Mouse (Mus musculus): ENCODE measurements around the gene Kif13a.

Gene Kif13a

DNA sequence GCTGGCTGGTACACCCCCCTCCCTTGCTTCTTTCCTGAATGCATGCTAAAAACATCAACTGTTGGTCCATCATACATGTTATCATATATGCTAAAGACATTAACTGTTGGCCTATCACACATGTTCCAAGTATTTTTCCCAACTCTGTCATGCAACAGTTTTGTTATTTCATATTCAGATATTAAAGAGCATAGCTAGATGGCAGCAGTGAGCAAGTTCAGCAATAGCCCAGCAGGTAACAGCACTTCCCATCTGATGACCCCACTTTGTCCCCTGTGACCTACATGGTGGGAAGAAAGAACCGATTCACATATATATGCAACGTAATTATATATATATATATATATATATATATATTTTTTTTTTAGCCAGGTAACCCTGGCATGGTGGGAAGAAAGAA lies 91.1 kb downstream of the Kif13a start:
- DNase-seq (ENCODE audit: low read depth, low spot score) = peak; percentile 43

- DNase-seq (ENCODE audit: low read depth, low spot score) = no peak
These were observed 94.3 kb downstream of the Kif13a start for GRCm38 (mm10) chr13:46835351-46835750.

DNA sequence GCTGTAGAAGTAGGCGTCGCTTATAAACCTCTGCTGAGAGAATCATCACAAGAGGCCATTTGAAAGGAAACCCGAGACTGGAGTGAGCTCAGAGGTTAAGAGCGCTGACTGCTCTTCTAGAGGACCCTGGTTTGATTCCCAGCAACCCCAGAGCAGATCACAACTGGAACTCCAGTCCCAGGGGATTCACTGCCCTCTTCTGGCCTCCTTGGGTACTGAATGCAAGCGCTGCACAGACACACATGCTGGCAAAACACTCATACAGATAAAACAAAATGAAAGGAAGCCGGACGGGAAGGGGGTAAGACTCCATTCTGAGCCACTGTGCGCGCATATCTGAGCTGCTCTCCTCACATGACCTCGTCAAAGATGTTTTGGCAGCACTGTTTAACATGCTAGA lies 94.9 kb downstream of the Kif13a start:
- no peak for DNase-seq (ENCODE audit: low read depth, low spot score)

DNA sequence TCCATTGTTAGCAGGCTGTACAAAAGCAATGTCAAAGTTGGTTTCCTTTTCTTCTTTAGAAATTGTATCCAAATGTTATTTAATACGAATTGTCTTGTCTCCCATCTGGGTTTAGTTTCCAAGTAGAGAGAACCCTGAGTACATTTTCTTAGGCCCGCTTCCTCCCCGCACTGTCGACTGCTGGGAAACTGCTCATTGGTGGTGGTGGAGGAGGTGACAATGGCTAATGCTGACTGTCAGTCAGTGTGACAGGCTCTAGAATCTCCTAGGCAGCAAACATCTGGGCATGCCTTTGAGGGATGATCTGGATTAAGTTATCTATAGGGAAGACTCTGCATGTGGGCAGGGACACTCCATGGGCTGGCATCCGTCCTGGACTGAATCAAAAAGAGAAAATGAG lies 96.1 kb downstream of the Kif13a start:
- no peak for DNase-seq (ENCODE audit: low read depth, low spot score)

DNA sequence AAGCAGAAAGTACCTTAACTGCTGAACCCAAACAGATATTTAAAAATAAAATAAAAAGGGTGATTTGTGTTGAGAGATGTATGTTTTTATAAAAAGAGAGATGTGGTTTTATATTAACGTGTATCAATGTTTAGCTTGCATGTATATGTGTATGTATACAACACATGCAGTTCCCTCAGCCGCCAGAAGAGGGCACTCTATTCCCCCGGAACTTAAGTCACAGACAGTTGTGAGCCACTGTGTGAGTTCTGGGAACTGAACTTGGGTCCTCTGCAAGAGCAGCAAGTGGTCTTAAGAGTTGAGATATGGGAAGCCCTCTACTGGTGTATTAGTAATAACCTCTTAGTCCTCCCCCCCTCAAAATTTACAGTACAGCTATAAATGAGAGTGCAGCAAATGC lies 96.7 kb downstream of the Kif13a start:
- no peak for DNase-seq (ENCODE audit: low read depth, low spot score)

GRCm38 (mm10) chr13:46823271-46823670 lies 106.4 kb downstream of the Kif13a start:
- no peak for DNase-seq (ENCODE audit: low read depth, low spot score)

- DNase-seq (ENCODE audit: low read depth, low spot score) = no peak
These were observed 107.5 kb downstream of the Kif13a start for GRCm38 (mm10) chr13:46822200-46822599.

GRCm38 (mm10) chr13:46819729-46820223 lies 109.9 kb downstream of the Kif13a start:
- no peak for DNase-seq (ENCODE audit: low read depth, low spot score)

- no peak for DNase-seq (ENCODE audit: low read depth, low spot score)
These were observed 110.4 kb downstream of the Kif13a start for GRCm38 (mm10) chr13:46819202-46819728.

DNA sequence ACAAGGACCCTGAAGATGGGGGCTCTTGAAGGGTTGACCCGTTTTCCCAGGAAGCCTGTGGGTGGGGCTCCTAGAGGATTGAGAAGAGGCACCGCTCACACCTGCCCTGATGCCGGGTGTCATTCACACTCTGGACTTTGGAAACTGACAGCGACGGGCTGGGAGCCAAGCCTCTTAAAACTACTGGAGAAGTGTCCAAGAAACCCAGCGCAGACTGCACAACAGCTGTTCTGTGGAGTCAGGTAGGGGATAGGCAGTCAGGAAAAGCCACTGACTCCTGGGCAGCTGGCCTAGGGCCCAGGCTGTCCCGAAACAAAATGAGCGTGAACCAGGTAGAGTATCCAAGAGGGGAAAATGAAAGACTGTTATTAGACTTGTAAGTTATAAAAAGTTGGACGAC lies 111.3 kb downstream of the Kif13a start:
- DNase-seq (ENCODE audit: low read depth, low spot score) = no peak

DNA sequence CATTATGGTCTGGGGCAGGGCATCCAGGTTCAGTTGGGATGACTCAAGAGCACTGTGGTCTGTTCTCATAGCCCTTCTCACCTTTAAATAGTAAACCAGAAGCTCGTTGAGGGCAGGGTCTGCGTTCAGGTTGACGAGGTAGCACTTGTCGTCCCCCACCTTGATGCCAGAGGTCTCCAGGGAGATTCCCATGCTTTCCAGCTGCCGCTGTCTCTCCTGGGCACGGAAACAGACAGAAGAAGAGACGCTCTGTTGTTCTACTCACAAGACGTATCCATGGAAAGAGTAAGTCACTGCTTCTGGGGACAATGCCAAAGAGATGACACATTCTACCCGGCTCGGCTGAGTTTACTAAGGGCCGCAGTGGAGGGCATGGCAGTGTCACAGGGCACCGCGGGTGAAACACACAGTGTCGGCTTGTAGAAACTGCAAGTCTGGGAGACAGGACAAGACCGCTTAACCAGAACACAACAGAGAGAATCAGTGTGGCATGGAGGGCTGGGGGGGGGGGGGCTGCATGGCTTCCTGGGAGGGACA lies 117.0 kb downstream of the Kif13a start:
- no peak for DNase-seq (ENCODE audit: low read depth, low spot score)

DNA sequence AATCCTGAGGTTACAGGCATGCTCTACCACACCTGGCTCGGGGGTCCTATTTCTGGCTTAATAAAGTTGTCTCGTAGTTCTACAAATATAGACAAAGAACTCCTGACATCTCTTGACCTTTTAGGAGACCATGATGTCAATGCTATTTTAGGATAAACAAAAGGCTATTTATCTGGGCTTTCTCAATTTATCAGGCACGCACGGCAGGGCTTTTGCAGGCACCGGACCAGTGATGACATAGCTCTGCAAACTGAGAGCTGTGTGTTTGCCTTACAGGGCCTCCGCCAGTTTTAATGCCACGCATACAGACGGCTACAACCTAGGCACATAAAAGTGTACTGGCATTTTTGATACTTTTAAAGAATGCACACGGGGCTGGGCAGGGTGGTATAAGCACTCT lies 118.0 kb downstream of the Kif13a start:
- DNase-seq (ENCODE audit: low read depth, low spot score) = no peak

GRCm38 (mm10) chr13:46810613-46811012 lies 119.1 kb downstream of the Kif13a start:
- no peak for DNase-seq (ENCODE audit: low read depth, low spot score)

DNA sequence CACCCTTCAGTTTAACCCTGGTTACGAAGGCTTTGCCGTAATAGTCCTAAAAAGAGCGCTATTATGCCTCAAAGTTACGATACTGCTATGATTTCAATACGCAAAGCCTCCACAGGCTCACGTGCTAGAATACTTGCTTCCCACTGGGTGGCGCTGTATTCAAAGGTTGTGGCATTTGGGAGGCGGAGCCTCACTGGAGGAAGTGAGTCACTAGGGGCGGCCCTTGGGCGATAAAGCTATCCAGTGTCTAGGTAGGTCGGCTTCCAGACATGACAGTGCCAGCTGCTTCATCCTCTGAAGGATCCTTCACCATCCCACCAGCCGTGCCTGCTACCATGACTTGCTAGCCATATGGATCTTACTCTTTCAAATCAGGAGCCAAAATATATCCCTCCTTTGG lies 119.6 kb downstream of the Kif13a start:
- no peak for DNase-seq (ENCODE audit: low read depth, low spot score)

- no peak for DNase-seq (ENCODE audit: low read depth, low spot score)
These were observed 121.8 kb downstream of the Kif13a start for GRCm38 (mm10) chr13:46807901-46808300.

GRCm38 (mm10) chr13:46801196-46801595 lies 128.5 kb downstream of the Kif13a start:
- no peak for DNase-seq (ENCODE audit: low read depth, low spot score)

DNA sequence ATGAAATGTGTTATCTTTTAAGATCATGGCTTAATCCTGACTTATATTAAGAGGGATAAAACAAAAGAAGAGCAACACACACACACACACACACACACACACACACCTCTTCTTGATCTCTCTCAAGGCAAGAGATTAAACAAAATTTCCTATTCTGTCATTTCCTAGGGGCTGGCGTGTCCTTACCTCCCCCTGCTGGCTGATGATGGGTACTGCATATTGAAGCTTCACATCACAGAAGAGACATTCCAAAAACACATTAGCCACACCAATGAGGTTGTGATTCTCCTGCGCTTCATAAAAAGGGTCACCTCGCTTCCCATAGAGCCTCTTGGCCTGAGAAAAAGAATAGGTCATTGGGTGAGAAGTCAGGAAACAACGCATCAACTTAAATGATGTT lies 131.5 kb downstream of the Kif13a start:
- peak; percentile 35 for DNase-seq (ENCODE audit: low read depth, low spot score)

DNA sequence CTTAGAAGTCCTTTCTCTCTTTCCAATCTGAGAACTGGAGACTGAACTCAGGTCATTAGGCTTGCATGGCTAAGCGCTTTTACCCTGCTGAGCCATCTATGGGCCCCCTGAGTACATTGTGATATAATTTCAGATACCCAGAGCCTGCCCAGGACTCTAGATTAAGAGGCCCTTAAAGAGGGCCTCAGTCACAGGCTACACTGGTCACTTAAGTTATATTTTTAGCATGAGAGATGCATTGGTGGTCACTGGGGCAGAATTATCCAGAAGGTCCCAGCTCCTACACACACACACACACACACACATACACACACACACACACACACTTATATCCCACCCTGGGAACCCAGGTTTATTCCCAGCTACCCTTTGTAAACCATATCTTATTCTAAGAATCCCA lies 133.3 kb downstream of the Kif13a start:
- DNase-seq (ENCODE audit: low read depth, low spot score) = no peak

DNA sequence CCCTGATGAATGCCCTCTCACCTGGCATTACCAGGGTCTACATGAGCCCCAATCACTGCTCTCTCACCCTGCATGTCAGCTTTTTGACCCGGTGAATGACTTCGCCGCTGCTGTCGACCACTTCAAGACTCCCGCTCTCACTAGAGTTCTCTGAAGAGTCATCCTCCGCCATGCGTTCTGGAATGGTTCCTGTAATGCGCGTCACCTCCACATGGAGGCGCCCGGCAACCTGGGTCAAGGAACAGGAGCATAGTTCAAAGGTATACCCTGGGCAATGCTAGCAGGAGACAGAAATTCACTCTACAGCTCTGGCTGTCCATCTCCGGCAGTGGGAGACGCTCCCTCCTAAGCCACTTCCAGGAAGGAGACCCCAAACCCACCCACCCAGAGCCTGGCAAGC lies 135.8 kb downstream of the Kif13a start:
- DNase-seq (ENCODE audit: low read depth, low spot score) = no peak

- no peak for DNase-seq (ENCODE audit: low read depth, low spot score)
These were observed 141.2 kb downstream of the Kif13a start for GRCm38 (mm10) chr13:46788452-46788851.

DNA sequence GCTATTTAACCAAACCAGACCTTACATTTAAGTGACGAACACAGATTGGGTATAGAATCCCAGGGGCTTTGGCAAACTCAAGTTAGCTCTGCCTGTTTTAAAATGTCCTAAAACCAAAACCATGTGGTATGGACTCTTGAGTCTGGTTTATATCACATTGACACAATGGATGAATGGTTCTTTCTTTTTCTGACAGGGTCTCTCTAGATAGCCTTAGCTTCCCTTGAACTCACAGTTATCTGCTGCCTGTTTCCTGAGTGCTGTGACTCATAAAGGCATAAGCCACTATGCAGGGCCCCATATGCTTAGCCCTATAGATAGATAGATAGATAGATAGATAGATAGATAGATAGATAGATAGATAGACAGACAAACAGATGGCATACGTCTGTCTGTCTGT lies 142.8 kb downstream of the Kif13a start:
- no peak for DNase-seq (ENCODE audit: low read depth, low spot score)

DNA sequence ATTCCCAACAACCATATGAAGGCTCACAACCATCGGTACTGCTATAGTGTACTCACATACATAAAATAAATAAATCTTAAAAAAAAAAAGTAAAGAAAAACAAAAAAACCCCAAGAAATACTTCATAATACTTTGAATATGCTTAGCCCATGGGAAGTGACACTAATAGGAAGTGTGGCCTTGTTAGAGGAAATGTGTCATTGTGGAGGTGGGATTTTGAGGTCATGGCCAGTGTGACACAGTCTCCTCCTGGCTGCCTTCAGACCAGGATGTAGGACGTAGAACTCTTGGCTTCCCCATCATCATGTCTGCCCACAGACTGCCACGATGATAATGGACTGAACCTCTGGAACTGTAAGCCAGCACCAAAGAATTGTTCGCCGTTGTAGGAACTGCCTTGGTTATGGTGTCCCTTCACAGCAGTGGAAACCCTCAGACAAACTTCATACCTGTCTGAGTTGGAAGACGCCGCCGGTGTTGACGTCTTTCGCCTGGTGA lies 143.6 kb downstream of the Kif13a start:
- DNase-seq (ENCODE audit: low read depth, low spot score) = no peak

DNA sequence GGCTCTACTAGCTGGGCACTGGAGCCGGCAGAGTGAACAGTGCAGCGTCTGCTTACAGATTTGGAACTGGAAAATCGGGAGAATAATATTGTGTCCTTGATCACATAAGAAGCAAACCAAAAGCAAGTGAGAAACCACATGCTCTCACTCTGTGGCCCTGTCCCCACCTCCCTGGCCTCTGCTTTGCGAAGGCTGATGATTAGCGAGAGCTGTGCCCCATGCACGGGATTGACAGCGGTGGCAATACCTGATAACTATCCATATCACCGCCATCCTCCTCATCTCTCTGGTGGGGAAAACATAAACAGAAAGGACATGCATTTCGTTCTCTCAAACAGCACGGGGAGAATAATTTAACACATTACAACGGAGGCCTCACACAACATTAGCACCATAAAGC lies 149.3 kb downstream of the Kif13a start:
- no peak for DNase-seq (ENCODE audit: low read depth, low spot score)

GRCm38 (mm10) chr13:46779831-46780230 lies 149.8 kb downstream of the Kif13a start:
- no peak for DNase-seq (ENCODE audit: low read depth, low spot score)

All from retina, postnatal 7 days (tissue).